In the genomic region with DNA sequence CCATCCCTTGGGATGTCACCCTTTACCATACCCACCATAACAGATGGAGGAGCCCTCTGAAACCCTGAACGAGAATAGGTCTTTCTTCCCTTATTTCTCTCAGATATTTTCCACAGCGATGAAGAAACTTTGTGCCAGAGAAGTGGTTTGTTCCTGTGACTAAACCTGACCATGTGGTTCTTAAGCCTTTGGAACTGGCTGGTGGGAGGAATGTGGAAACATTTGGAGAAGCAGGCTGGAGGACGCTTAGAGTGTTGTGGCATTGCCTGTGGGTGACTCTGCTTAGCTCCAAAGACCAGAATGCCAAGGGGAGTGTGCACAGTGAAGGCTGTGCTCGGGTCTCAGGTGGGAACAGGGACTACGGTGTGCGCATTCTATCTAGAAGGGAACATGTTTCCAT, we compare ENCODE assay signal across 25 mouse cellular contexts.
A peak's percentile ranks its signal among the peaks of the same experiment; 100 is the strongest.
DNase-seq lines count a peak whose midpoint lies in the region; TF ChIP-seq lines count a peak whose summit lies in the region.
"Had no signal": no experiment of that assay in that cellular context is flagged by ENCODE, and none has a peak within 500 bp of the region (broad histone marks: within the 10 kb centered on the region; RNA-seq: fewer than 3 reads in every experiment).

No protein-coding gene starts in this region.

- intact Hi-C loops in left cerebral cortex, postnatal 36 days (cut with DNase I), result no loop called here
- intact Hi-C loops in gastrocnemius, adult 2 months (cut with DNase I), result no loop called here

- H3K4me3 ChIP-seq in layer of hippocampus, adult 2 months, result no peak overlapping the region
- no peak overlapping the region for H3K4me3 ChIP-seq in gastrocnemius, adult 2 months
- H3K4me3 ChIP-seq: embryonic facial prominence, embryonic 12.5 days; erythroblast, embryonic 14.5 days; forebrain, embryonic 15.5 days; heart, adult 2 months; heart, embryonic 15.5 days; hindbrain, embryonic 15.5 days; intestine, embryonic 15.5 days; kidney, embryonic 15.5 days; limb, embryonic 12.5 days; liver, embryonic 13.5 days; midbrain, embryonic 10.5 days had no signal

- no peak for TF ChIP-seq CTCF in layer of hippocampus, adult 2 months (conservative IDR thresholded peaks at IDR 0.05)
- TF ChIP-seq CTCF in gastrocnemius, adult 2 months (IDR thresholded peaks at IDR 0.05), result no peak

- peak overlapping the region; percentile 82 for H3K27ac ChIP-seq in layer of hippocampus, adult 2 months
- H3K27ac ChIP-seq in gastrocnemius, adult 2 months, result no peak overlapping the region
- H3K27ac ChIP-seq: embryonic facial prominence, embryonic 12.5 days; forebrain, embryonic 15.5 days; heart, adult 2 months; heart, embryonic 15.5 days; hindbrain, embryonic 15.5 days; intestine, embryonic 15.5 days; kidney, embryonic 15.5 days; limb, embryonic 12.5 days; liver, embryonic 13.5 days; midbrain, embryonic 10.5 days had no signal

- peak; percentile 44 to 74 for DNase-seq in layer of hippocampus, adult 2 months (ENCODE audit: low spot score in 2 of 2)
- DNase-seq in layer of hippocampus, postnatal 25 days (ENCODE audit: extremely low spot score in 1 of 2, low spot score in 1 of 2), result no peak
- DNase-seq in right cerebral cortex, postnatal 25 days, result peak; percentile 32
- no peak for DNase-seq in right cerebral cortex, postnatal 10 days (ENCODE audit: low spot score in 2 of 2)
- DNase-seq in left cerebral cortex, postnatal 36 days (ENCODE audit: low spot score in 2 of 2), result peak; percentile 49 to 58
- DNase-seq in spleen, adult 12 weeks (ENCODE audit: low spot score), result no peak
- no peak for DNase-seq in gastrocnemius, adult 2 months
- DNase-seq: adrenal gland, adult 2 months; cerebellum, adult 9-10 months; gastrocnemius, postnatal 14 days; heart, adult 2 months; heart, postnatal 4 days; kidney, postnatal 4 days; liver, embryonic 13.5 days; lung, embryonic 14.5 days; lung, postnatal 36 days had no signal

Comparison
In these comparisons a context has a peak if more than half of its experiments do, and no peak if none do; other contexts are left out.
1. DNase-seq: peak in layer of hippocampus, adult 2 months (2 of 2), right cerebral cortex, postnatal 25 days (single experiment) and left cerebral cortex, postnatal 36 days (2 of 2); none in layer of hippocampus, postnatal 25 days (0 of 2), right cerebral cortex, postnatal 10 days (0 of 2), spleen, adult 12 weeks (single experiment) and gastrocnemius, adult 2 months (single experiment).